Mouse (Mus musculus): ENCODE results near the gene Per3. TPM values are rescaled to one million over a fixed set of nuclear protein-coding genes. Genes with fewer than 3 reads are reported as not detected.
A peak's percentile ranks its signal among the peaks of the same experiment; 100 is the strongest.

The Per3 gene
- polyA plus RNA-seq, 1 experiment from 2014 or later, result 9.2 TPM

DNA sequence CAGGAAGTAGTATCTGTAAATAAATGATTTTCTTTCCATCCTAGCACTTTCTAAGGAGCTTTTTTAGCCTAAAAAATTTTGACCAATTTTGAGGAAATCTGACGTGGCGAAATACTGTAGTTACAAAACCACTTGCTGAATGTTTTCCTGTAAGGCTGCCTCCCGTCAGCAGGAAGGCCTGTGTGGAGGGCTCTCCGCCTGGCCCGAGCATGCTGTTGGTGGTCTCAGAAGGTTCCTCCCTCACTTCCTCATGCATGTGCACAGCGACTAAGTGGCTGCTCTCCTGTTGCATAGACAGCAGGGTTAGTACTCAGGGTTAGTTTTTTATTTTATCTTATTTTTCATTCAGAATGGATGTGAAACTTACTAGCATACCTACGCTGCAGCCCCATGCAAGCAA lies 26.5 kb upstream of the Per3 start:
- H3K27me3 ChIP-seq (ENCODE audit: control insufficient read depth, insufficient read depth, low read depth, low read length), result no peaks in the 10 kb centered on the region
- no peak for ATAC-seq (ENCODE audit: low read depth)
- H3K4me3 ChIP-seq (ENCODE audit: low read length), result no peak overlapping the region
- no peaks in the 10 kb centered on the region for H3K4me1 ChIP-seq (replicated peaks; ENCODE audit: control insufficient read depth, insufficient read depth, low read length)
- H3K4me2 ChIP-seq (ENCODE audit: low read depth, low read length), result no peak overlapping the region
- H3K9me3 ChIP-seq (ENCODE audit: control insufficient read depth, low read length), result no peaks in the 10 kb centered on the region
- no peak overlapping the region for H3K27ac ChIP-seq (ENCODE audit: low read length)
- H3K9ac ChIP-seq (ENCODE audit: low read length), result no peak overlapping the region
- 74% methylated on average over 7 of the region's 7 CpGs for WGBS
- H3K36me3 ChIP-seq (ENCODE audit: control insufficient read depth, insufficient read depth, low read length), result no peaks in the 10 kb centered on the region

GRCm38 (mm10) chr4:151068751-151069150 lies 24.3 kb upstream of the Per3 start:
- H3K27ac ChIP-seq (ENCODE audit: low read length), result no peak overlapping the region
- WGBS, result 56% methylated on average over 4 of the region's 4 CpGs
- no peak overlapping the region for H3K4me2 ChIP-seq (ENCODE audit: low read depth, low read length)
- no peaks in the 10 kb centered on the region for H3K9me3 ChIP-seq (ENCODE audit: control insufficient read depth, low read length)
- H3K9ac ChIP-seq (ENCODE audit: low read length), result no peak overlapping the region
- H3K36me3 ChIP-seq (ENCODE audit: control insufficient read depth, insufficient read depth, low read length), result no peaks in the 10 kb centered on the region
- H3K4me1 ChIP-seq (replicated peaks; ENCODE audit: control insufficient read depth, insufficient read depth, low read length), result no peaks in the 10 kb centered on the region
- no peak overlapping the region for H3K4me3 ChIP-seq (ENCODE audit: low read length)
- ATAC-seq (ENCODE audit: low read depth), result no peak
- no peaks in the 10 kb centered on the region for H3K27me3 ChIP-seq (ENCODE audit: control insufficient read depth, insufficient read depth, low read depth, low read length)

- Histone ChIP-seq H3K9ac (ENCODE audit: low read length) (no peak overlapping the region), H3K4me3 (ENCODE audit: low read length) (no peak overlapping the region), H3K27ac (ENCODE audit: low read length) (no peak overlapping the region), H3K9me3 (ENCODE audit: control insufficient read depth, low read length) (peaks cover 2% of the 10 kb centered on the region; the same call in 1 of the 2 replicates), H3K4me2 (ENCODE audit: low read depth, low read length) (no peak overlapping the region), H3K36me3 (ENCODE audit: control insufficient read depth, insufficient read depth, low read length) (peaks cover 2% of the 10 kb centered on the region; the same call in 1 of the 2 replicates), H3K27me3 (ENCODE audit: control insufficient read depth, insufficient read depth, low read depth, low read length) (no peaks in the 10 kb centered on the region), H3K4me1 (replicated peaks; ENCODE audit: control insufficient read depth, insufficient read depth, low read length) (peaks cover 10% of the 10 kb centered on the region)
- no peak for ATAC-seq (ENCODE audit: low read depth)
- WGBS, result 96% methylated on average over 4 of the region's 4 CpGs
Observed at GRCm38 (mm10) chr4:151059566-151059965, 15.1 kb upstream of the Per3 start.

GRCm38 (mm10) chr4:151058634-151059033 lies 14.2 kb upstream of the Per3 start:
- Histone ChIP-seq H3K9ac (ENCODE audit: low read length) (no peak overlapping the region), H3K4me1 (replicated peaks; ENCODE audit: control insufficient read depth, insufficient read depth, low read length) (peaks cover 10% of the 10 kb centered on the region), H3K4me3 (ENCODE audit: low read length) (peak overlapping the region; percentile 91), H3K4me2 (ENCODE audit: low read depth, low read length) (peak overlapping the region; percentile 57), H3K9me3 (ENCODE audit: control insufficient read depth, low read length) (peaks cover 2% of the 10 kb centered on the region; the same call in 1 of the 2 replicates), H3K36me3 (ENCODE audit: control insufficient read depth, insufficient read depth, low read length) (peaks cover 5% of the 10 kb centered on the region), H3K27ac (ENCODE audit: low read length) (peak overlapping the region; percentile 58; the same call in 1 of the 2 replicates), H3K27me3 (ENCODE audit: control insufficient read depth, insufficient read depth, low read depth, low read length) (no peaks in the 10 kb centered on the region)
- no peak for ATAC-seq (ENCODE audit: low read depth)
- 79% methylated on average over 4 of the region's 4 CpGs for WGBS

- Histone ChIP-seq H3K4me2 (ENCODE audit: low read depth, low read length) (peak within 1 kb of the TSS; percentile 83), H3K27ac (ENCODE audit: low read length) (peak within 1 kb of the TSS; percentile 96), H3K9ac (ENCODE audit: low read length) (peak within 1 kb of the TSS; percentile 96), H3K4me1 (replicated peaks; ENCODE audit: control insufficient read depth, insufficient read depth, low read length) (peaks cover 10% of the 10 kb centered on the region), H3K36me3 (ENCODE audit: control insufficient read depth, insufficient read depth, low read length) (peaks cover 7% of the 10 kb centered on the region), H3K9me3 (ENCODE audit: control insufficient read depth, low read length) (peaks cover 2% of the 10 kb centered on the region; the same call in 1 of the 2 replicates), H3K27me3 (ENCODE audit: control insufficient read depth, insufficient read depth, low read depth, low read length) (no peaks in the 10 kb centered on the region), H3K4me3 (ENCODE audit: low read length) (peak within 1 kb of the TSS; percentile 91)
- peak; percentile 99 for ATAC-seq (ENCODE audit: low read depth)
- WGBS, result under 1% methylated on average over 101 of the region's 114 CpGs
Observed at GRCm38 (mm10) chr4:151057347-151058321, 13.2 kb upstream of the Per3 start, which contains the start of gene Vamp3. Vamp3 (minus strand) TSS chr4:151057963.

- H3K4me2 ChIP-seq (ENCODE audit: low read depth, low read length), result no peak overlapping the region
- peaks cover 2% of the 10 kb centered on the region for H3K4me1 ChIP-seq (replicated peaks; ENCODE audit: control insufficient read depth, insufficient read depth, low read length)
- no peak for ATAC-seq (ENCODE audit: low read depth)
- no peak overlapping the region for H3K27ac ChIP-seq (ENCODE audit: low read length)
- no peak overlapping the region for H3K9ac ChIP-seq (ENCODE audit: low read length)
- H3K9me3 ChIP-seq (ENCODE audit: control insufficient read depth, low read length), result no peaks in the 10 kb centered on the region
- no peaks in the 10 kb centered on the region for H3K27me3 ChIP-seq (ENCODE audit: control insufficient read depth, insufficient read depth, low read depth, low read length)
- H3K4me3 ChIP-seq (ENCODE audit: low read length), result no peak overlapping the region
- 82% methylated on average over 1 of the region's 1 CpGs for WGBS
- H3K36me3 ChIP-seq (ENCODE audit: control insufficient read depth, insufficient read depth, low read length), result peaks cover 23% of the 10 kb centered on the region
Observed at GRCm38 (mm10) chr4:151051162-151051561, 6.7 kb upstream of the Per3 start.

DNA sequence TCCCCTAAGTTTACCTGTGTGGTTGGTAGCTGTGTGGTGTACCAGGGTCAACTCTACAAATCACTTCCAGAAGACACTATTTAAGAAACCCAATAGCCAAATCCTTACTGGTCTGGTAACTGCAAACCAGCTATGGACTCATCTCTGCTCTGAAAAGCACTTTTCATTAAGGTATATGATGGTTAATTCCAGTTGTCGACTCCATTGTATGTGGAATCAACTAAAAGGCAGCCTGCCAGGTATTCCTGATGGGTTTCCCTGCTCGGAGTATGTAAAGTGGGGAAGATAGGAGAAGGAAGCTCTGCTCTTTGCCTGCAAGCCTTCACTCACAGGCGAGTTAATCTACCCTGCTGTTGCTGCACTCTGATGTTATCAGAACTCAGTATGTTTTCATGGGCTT lies 2.1 kb upstream of the Per3 start:
- no peak for ATAC-seq (ENCODE audit: low read depth)
- peaks cover 8% of the 10 kb centered on the region for H3K4me1 ChIP-seq (replicated peaks; ENCODE audit: control insufficient read depth, insufficient read depth, low read length)
- 86% methylated on average over 3 of the region's 3 CpGs for WGBS
- H3K27ac ChIP-seq (ENCODE audit: low read length), result no peak overlapping the region
- no peak overlapping the region for H3K9ac ChIP-seq (ENCODE audit: low read length)
- no peaks in the 10 kb centered on the region for H3K27me3 ChIP-seq (ENCODE audit: control insufficient read depth, insufficient read depth, low read depth, low read length)
- H3K36me3 ChIP-seq (ENCODE audit: control insufficient read depth, insufficient read depth, low read length), result peaks cover 16% of the 10 kb centered on the region; the same call in 1 of the 2 replicates
- H3K9me3 ChIP-seq (ENCODE audit: control insufficient read depth, low read length), result no peaks in the 10 kb centered on the region
- H3K4me3 ChIP-seq (ENCODE audit: low read length), result no peak overlapping the region
- H3K4me2 ChIP-seq (ENCODE audit: low read depth, low read length), result no peak overlapping the region

DNA sequence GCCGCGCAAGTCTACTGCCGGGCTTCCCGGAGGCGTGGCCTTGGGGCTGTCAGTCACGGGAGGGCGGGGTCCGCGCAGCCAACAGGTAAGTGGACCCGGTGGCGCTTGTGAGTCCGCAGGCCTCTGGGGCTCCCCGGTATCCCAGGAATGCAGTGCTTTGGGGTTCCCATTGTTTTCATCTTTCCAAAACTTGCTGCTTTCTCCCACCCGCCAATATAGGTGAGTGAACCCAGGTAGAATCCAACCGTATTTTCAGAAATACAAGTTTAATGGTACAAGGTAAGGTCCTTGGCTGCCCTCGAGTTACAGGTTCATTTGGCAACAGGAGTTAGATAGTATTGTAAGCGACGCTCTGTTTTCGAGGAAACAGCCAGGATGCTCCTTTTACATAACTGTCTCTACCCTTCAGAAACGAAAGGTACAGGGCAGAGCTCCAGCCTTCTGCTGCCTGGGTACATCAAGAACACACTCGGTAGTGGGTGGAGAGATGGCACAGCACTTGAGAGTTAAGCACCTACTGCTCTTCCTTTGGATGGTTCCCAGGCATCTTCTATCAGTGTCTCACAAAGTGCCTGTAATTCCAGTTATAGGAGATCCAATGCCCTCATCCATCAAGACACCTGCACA lies 592 bp upstream of the Per3 start:
- 4% methylated on average over 21 of the region's 21 CpGs for WGBS
- peak overlapping the region; percentile 59 for H3K9ac ChIP-seq (ENCODE audit: low read length)

GRCm38 (mm10) chr4:151043281-151043680 lies 1.2 kb downstream of the Per3 start:
- WGBS, result 30% methylated on average over 5 of the region's 5 CpGs
- Histone ChIP-seq H3K9me3 (ENCODE audit: control insufficient read depth, low read length) (no peaks in the 10 kb centered on the region), H3K9ac (ENCODE audit: low read length) (peak overlapping the region; percentile 79), H3K27ac (ENCODE audit: low read length) (peak overlapping the region; percentile 85), H3K4me1 (replicated peaks; ENCODE audit: control insufficient read depth, insufficient read depth, low read length) (peaks cover 8% of the 10 kb centered on the region), H3K36me3 (ENCODE audit: control insufficient read depth, insufficient read depth, low read length) (peaks cover 8% of the 10 kb centered on the region; the same call in 1 of the 2 replicates), H3K4me3 (ENCODE audit: low read length) (peak overlapping the region; percentile 66), H3K4me2 (ENCODE audit: low read depth, low read length) (peak overlapping the region; percentile 76), H3K27me3 (ENCODE audit: control insufficient read depth, insufficient read depth, low read depth, low read length) (no peaks in the 10 kb centered on the region)
- peak; percentile 44; the same call in 1 of the 2 replicates for ATAC-seq (ENCODE audit: low read depth)

More for the DNA sequence above, 592 bp upstream of the Per3 start:
- peak overlapping the region; percentile 42; the same call in 1 of the 2 replicates for H3K27ac ChIP-seq (ENCODE audit: low read length)
- ATAC-seq (ENCODE audit: low read depth), result no peak; the same call in 1 of the 2 replicates
- H3K36me3 ChIP-seq (ENCODE audit: control insufficient read depth, insufficient read depth, low read length), result peaks cover 8% of the 10 kb centered on the region; the same call in 1 of the 2 replicates
- peaks cover 8% of the 10 kb centered on the region for H3K4me1 ChIP-seq (replicated peaks; ENCODE audit: control insufficient read depth, insufficient read depth, low read length)
- H3K9me3 ChIP-seq (ENCODE audit: control insufficient read depth, low read length), result no peaks in the 10 kb centered on the region
- peak overlapping the region; percentile 76 for H3K4me2 ChIP-seq (ENCODE audit: low read depth, low read length)
- no peaks in the 10 kb centered on the region for H3K27me3 ChIP-seq (ENCODE audit: control insufficient read depth, insufficient read depth, low read depth, low read length)
- H3K4me3 ChIP-seq (ENCODE audit: low read length), result peak overlapping the region; percentile 66
